Mouse (Mus musculus) liver, postnatal 0 days (tissue): ENCODE data around the gene Axdnd1.

Experiments used
- CTCF ChIP-seq: sonication (generic); IDR thresholded peaks from 2 replicates; pipeline ENCODE4 v1.5.1; 2016; ENCODE audit warnings: antibody characterized with exemption, low read depth
- EP300 ChIP-seq: IDR thresholded peaks from 2 replicates; pipeline ENCODE4 v1.6.1; 2016; ENCODE audit warnings: antibody characterized with exemption, low read depth, mild to moderate bottlenecking

- TF ChIP-seq CTCF, result no peak
- TF ChIP-seq EP300, result no peak
These were observed 2.5 kb upstream of the Axdnd1 start for GRCm38 (mm10) chr1:156423493-156423892.
